Mouse (Mus musculus) megakaryocyte, adult 5-6 weeks (primary cell): Measurements from ENCODE around the gene Lgmn. TPM values are rescaled to one million over a fixed set of nuclear protein-coding genes. Genes with fewer than 3 reads are reported as not detected.

Experiments
- ATAC-seq: 2 replicates; pipeline ENCODE4 v1.8.0; 2016; ENCODE audit warnings: mild to moderate bottlenecking, inconsistent platforms; ENCODE audit not compliant: poor library complexity, severe bottlenecking
- total RNA-seq, 2 experiments: library from RNA; stranded (forward) in 1 of 2; stranded (reverse) in 1 of 2; fragments of 153-499, 151-499 nt in 1 of 2; fragments of 221-1000, 200-1000 nt in 1 of 2; gene quantifications; 2 replicates each; pipeline versions ENCODE4 v1.2.3 to v1.2.4; 2015 to 2017

Lgmn gene
- total RNA-seq, 2 experiments from 2014 or later, result 28.7 to 37.6 TPM

DNA sequence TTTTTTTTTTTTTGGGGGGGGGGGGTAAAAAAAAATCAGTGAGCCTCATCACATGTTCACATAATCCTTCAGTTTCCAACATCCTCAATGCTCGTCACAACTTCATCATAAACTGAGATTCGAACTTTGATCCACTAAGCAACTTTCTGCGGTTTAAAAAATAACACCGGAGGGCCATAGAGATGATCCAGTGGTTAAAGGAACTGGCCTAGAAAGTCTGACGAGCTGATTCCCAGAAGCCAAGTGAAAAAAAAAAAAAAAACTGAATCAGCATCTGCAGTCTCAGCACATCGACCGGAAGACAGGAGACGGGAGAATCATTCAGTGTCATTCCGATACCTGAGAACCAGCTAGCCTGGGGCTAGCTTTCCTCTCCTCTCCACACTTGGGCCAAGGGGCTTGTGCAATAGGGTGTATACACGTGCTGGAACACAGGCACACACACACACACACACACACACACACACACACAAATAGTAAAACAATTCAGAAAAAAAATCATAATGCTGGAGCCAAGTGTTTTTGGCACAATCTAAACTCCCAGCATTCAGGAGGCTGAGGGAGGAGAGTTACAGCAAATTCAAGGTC lies 2.6 kb downstream of the Lgmn start:
- ATAC-seq, result no peak

- ATAC-seq, result no peak
These were observed 5.5 kb downstream of the Lgmn start for GRCm38 (mm10) chr12:102434107-102434506.

DNA sequence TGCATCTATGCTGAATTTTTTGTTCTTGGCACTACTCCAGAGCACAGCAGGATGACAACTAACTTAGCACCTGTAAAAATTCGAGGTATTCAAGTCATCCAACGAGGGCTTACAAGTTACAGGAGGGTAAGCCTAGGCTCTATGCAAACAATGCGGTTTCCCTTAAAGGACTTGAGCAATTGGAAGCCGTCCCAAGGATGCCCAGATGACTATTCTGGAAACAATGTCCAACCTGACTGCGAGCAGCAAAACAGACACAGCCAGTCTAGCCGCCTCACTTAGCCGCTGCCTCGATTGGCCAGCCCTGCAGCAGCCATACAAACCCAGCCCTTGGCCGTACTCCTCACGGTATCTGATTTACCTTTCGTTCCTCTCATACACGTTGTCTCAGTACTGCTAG lies 7.4 kb downstream of the Lgmn start:
- ATAC-seq, result no peak

- no peak for ATAC-seq
These were observed 9.4 kb downstream of the Lgmn start for GRCm38 (mm10) chr12:102430228-102430627.

DNA sequence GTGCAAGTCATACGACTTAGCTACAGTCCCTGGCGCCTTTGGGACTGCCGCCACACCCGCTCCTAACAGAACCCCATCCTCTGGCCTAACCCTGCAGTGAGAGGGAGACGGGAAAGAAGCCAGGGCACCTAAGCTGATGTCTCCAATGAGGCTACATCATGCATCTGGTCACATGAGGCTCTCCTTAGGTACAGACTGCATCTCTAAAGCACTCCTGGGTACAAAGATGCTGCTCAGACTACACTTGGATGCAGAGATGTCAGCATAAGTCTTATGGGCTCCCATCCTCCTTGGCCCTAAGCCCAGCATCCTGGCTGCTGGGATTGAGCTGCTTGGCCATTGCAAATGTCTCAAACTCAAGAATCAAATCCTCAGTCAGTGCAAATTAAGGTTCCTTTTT lies 10.0 kb downstream of the Lgmn start:
- no peak for ATAC-seq

DNA sequence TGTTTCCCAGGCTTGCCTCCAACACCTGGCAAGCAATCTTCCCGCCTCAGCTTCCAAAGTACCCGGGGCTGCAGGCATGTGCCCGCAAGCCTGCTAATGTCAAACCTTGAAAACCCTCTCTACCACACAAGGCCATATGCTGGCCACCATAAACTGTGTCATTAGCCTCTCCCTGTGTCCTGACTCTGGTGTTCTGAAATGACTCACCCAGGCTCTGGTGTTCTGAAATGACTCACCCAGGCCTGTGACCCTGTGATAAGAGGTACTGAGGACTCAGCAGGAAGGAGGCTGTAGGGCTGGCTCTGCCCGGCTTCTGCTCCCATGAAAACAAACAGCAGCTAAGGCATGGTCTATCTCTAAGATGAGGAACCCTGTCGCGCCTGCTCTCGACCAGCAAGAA lies 13.3 kb downstream of the Lgmn start:
- no peak for ATAC-seq

- no peak for ATAC-seq
These were observed 14.5 kb downstream of the Lgmn start for GRCm38 (mm10) chr12:102425048-102425578.

DNA sequence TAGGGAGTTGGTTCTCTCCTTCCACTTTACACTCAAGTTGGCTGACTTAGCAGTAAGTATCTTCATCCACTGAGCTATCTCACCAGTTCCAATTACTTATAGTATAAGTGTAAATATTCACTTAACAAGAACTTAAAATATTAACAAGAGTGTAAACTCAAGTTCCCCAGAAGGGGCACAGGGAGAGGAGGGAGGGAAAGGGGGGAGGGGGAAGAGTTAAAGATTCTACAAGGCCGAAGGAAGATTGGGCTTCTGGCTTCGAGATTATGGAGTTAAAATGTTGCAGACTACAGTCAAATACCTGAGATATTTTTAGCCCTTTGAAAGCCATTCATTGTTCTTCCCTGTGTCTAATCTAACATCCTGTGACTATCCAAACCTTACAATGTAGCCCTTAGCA lies 15.2 kb downstream of the Lgmn start:
- ATAC-seq, result no peak

DNA sequence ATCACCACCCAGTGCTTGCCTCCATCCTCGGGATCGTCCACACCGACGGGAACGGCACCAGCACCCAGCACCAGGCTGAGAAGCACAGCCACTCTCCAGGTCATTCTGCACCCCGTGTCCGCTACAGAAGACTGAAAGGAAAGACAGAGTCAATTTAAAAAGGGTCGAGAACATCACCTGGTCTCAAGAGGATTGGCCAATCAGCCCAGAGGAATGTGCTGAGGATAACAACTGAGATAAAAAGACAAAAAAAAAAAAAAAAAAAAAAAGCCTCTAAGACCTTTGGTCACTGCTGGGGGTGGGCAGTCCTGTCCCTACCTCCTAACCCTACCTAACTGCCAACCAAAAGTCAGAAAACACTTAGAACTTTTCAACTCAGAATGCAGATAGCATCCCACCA lies 16.0 kb downstream of the Lgmn start:
- no peak for ATAC-seq

DNA sequence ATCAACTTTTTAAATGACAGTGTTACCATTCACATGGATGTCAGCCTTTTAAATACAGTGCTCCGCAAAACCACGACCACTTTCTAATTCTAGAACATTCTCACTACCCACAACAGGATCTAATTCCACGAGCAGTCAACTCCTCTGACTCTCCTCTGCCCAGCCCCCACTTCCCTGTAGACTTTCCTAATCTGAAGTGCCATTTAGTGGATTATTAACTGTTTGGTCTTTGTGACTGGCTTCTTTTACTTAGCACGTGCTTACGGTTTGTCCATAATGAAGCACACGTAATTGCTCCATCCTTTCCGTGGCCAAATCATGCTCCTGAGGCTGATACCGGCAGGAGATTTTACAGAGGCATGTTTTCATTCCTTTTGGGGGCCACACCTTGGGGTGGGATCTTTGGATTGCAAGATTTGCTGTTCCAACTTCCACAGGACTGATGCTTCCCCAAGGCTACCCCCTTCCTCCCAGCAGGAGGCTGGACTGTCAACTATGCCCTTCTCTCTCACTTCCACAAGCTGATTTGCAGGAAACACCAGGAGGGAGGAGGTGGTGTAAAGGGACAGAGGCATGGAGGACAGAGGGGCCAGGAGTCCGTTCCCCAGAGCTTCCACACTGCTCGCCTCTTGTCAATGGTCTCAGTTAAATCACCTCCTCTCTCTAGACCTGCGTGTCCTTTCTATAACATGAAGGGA lies 16.8 kb downstream of the Lgmn start:
- no peak for ATAC-seq

GRCm38 (mm10) chr12:102422065-102422464 lies 17.5 kb downstream of the Lgmn start:
- ATAC-seq, result no peak

DNA sequence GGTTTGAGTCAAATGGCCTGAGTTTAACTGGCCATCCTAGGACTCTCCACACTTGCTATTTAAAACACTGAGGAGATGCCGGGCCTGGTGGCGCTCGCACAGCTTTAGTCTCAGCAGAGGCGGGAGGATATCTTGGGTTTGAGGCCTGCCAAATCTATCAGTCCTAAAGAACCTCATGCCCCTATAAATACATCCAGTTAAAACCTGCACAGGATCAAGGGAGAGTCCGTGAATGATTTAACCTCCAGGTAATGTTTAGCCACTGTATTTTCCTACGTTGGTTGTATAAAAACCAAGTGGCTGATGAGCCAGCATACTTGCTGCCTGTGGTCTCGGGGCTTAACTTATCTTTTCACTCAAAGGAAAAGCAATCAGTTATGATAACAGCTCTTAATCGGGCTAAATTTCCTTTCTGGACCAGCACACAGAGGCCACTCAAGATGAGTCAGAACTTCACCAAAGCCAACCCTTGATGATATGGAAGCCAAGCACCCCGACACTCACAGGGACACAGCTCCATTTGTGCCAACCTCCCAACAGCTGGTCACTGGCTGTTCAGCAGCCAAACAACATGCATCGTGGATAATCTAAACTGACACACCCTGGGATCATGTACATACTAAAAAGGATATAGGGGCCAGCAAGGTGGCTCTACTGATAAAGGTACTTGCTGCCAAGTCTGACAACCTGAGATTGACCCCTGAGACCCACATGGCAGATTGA lies 19.3 kb downstream of the Lgmn start:
- ATAC-seq, result no peak

- no peak for ATAC-seq
These were observed 20.1 kb downstream of the Lgmn start for GRCm38 (mm10) chr12:102419544-102419943.

DNA sequence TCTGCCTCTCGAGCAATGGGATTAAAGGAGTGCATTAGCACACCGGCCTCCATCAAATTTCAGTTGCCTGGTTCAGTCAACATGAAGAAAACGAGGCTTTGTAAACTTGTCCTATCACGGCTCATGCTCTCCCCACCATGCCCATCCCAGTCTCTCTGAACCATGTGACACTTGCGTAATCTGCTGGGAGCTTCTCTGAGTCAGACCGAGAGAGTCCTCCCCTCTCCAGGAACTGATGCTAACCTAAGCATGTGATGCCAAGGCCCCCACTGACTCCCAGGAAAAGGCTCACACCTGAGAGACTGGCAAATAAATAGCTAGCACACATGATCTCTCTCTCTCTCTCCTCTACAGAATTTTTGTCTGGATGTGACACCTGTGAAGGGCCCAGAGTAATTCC lies 21.9 kb downstream of the Lgmn start:
- ATAC-seq, result peak; percentile 78

DNA sequence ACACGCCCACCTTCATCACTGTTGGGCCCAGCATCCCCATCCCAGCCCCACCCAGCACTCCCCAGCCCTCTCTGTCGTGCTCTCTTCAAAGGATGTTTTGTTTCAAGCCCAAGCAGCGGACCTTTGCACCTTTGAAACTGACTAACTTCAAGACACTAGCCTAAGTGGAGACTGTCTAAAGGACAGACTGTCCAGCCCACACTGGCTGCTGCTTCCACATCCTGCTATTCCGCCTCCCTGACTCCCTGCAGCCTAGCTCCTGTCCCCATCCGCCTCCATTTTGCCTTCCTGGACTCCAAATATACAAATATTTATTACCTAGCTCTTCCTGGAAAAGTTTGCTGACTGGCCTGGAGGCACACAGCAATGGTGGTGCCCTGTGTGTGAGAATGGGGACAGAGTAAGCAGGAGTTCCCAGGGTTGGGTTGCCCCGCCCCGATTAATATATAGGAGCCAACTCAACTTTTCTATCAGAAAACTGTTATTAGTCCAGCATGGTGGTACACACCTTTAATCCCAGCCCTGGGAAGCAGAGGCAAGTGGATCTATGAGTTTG lies 22.6 kb downstream of the Lgmn start:
- no peak for ATAC-seq

- ATAC-seq, result no peak
These were observed 23.2 kb downstream of the Lgmn start for GRCm38 (mm10) chr12:102416391-102416837.

DNA sequence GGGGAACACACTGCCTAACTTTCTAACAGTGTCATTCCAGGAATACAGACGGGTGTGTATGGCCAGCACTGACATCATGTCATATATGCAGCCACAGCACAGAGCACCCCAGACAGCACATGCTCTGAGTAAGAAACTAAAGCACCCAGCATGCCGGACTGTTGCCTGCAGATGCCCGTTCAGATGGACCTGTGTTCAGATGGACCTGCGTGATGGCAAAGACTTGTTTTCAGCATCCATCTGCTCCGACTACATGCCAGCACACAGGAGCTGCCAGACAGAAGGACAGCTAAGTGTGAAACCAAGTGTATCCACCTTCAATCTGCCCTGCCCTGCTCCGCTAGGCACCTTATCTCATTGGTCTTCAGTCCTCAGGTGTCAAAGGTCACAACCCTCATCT lies 24.9 kb downstream of the Lgmn start:
- no peak for ATAC-seq

- no peak for ATAC-seq
These were observed 26.4 kb downstream of the Lgmn start for GRCm38 (mm10) chr12:102413171-102413570.

- peak; percentile 19; the same call in 1 of the 2 replicates for ATAC-seq
These were observed 41.0 kb downstream of the Lgmn start for GRCm38 (mm10) chr12:102398588-102398987.

DNA sequence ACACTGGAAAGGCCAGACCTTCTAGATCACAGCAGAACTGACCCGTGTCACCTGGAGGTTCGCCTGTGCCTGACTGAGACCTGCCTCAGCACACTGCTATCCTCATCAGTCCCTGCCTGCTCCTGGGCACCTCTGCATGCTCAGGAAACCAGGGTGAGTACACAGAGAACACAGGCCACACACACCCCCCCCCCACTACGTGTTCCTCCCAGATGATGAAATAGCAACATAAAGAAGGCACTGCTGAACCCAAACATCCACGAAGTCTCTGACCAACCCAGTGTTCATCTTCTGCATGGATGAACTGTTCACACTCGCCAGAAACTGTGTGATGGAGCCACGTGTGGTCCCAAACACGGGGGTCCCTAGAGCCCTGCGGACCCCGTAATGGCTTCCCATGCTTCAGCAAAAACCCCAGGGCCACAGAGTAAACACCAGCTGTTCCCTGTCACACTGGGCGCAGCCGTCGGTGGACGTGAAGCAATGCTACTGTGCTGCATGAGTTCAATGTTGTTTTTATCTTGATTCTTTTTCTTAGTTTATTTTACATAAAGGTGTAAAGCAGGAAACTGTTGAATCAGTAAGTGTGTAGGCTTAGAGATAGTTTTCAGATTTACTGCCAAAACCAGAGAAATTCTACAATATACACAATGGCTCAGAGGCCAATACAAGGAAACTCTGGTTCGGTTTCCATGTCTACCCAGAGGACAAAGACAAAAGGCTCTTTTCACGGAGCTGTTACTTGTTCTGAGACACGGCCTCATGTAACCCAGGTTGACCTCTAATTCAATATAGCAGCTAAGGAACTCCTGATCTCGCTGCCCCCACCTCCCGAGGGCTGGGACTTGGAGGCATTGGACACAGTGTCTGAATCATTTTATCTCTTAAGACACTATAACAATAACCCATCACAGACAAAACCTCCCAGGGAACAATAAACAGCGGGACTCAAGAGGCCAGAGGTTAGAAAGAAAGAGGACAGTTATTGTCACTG lies 43.3 kb downstream of the Lgmn start:
- ATAC-seq, result no peak
